12 mouse cellular contexts compared by ENCODE assay signal in the genomic region with DNA sequence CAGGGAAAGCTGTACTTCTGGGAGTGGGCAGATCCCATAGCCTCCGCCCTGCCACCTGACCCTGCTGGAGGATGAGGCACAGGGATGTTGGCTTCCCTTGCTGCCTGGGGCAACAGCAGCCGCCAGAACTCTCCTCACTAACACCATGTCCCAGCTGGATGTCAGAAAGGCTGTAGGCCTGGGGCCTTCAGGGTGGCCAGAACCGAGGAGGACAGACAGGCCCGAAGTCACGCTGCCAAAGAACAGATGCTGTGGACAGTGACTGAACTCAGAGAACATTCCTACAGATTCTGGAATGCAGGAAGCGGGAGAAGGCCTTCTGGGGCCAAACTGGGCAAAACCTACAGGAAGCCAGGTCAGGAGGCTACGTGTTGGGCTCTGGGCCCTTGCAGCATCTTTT. TPM values are rescaled to one million over a fixed set of nuclear protein-coding genes. Genes with fewer than 3 reads are reported as not detected.
A peak's percentile ranks its signal among the peaks of the same experiment; 100 is the strongest.
DNase-seq lines count a peak whose midpoint lies in the region; ATAC-seq and TF ChIP-seq lines count a peak whose summit lies in the region.
"Had no signal": no experiment of that assay in that cellular context is flagged by ENCODE, and none has a peak within 500 bp of the region (broad histone marks: within the 10 kb centered on the region; RNA-seq: fewer than 3 reads in every experiment).

No protein-coding gene starts in this region.

- H3K9ac ChIP-seq in heart, embryonic 11.5 days (ENCODE audit: low read depth, low read length): no peak overlapping the region
- H3K9ac ChIP-seq in lung, postnatal 0 days (replicated peaks; ENCODE audit: low read depth): no peak overlapping the region
- H3K9ac ChIP-seq: liver, embryonic 14.5 days had no signal

- H3K4me3 ChIP-seq in heart, embryonic 11.5 days (ENCODE audit: low read depth, low read length): no peak overlapping the region
- no peak overlapping the region for H3K4me3 ChIP-seq in lung, postnatal 0 days (ENCODE audit: low read depth, low read length)
- H3K4me3 ChIP-seq: erythroblast, embryonic 14.5 days had no signal

- DNase-seq in heart, postnatal 10 days: peak; percentile 52 to 55
- DNase-seq in 3T3-L1 (ENCODE audit: low read depth, low spot score) (peak; percentile 80), Patski (ENCODE audit: low read depth, low spot score) (no peak)
- DNase-seq in lung, postnatal 0 days (ENCODE audit: low spot score): peak; percentile 86
- DNase-seq in thymus, postnatal 25 days: no peak
- DNase-seq in right cerebral cortex, adult 2 months (ENCODE audit: low spot score in 2 of 2): no peak
- DNase-seq: adrenal gland, postnatal 25 days; right cerebral cortex, postnatal 4 days had no signal

- no peaks in the 10 kb centered on the region for H3K9me3 ChIP-seq in heart, embryonic 11.5 days (replicated peaks; ENCODE audit: control insufficient read depth, low read length)
- no peaks in the 10 kb centered on the region for H3K9me3 ChIP-seq in lung, postnatal 0 days (ENCODE audit: low read length)

- TF ChIP-seq CTCF in Patski (IDR thresholded peaks at IDR 0.05): no peak
- no peak for TF ChIP-seq CTCF in lung, postnatal 0 days (IDR thresholded peaks at IDR 0.05)

- H3K27ac ChIP-seq in heart, embryonic 11.5 days (ENCODE audit: low read depth, low read length): no peak overlapping the region
- H3K27ac ChIP-seq in lung, postnatal 0 days (ENCODE audit: low read length): peak overlapping the region; percentile 47; the same call in 1 of the 2 replicates
- H3K27ac ChIP-seq: hindbrain, postnatal 0 days; liver, embryonic 14.5 days had no signal

- no peak for ATAC-seq in heart, embryonic 11.5 days (replicated peaks; ENCODE audit: insufficient number of reproducible peaks, low FRiP score, low TSS enrichment)
- ATAC-seq in Patski: peak; percentile 35
- ATAC-seq in lung, postnatal 0 days: peak; percentile 73
- ATAC-seq: hindbrain, postnatal 0 days had no signal

- no peak overlapping the region for H3K4me2 ChIP-seq in heart, embryonic 11.5 days
- H3K4me2 ChIP-seq in lung, postnatal 0 days (replicated peaks; ENCODE audit: low read depth, low read length): no peak overlapping the region

- intact Hi-C loops in heart, postnatal 10 days (cut with DNase I): no loop called here

- no peak for TF ChIP-seq EP300 in lung, postnatal 0 days (IDR thresholded peaks at IDR 0.05)

- WGBS in heart, embryonic 11.5 days (ENCODE audit: insufficient replicate concordance): 54% methylated on average over 7 of the region's 7 CpGs
- WGBS in lung, postnatal 0 days: 51% methylated on average over 7 of the region's 7 CpGs

- in situ Hi-C loops in Patski (cut with MboI; ENCODE audit: low pct_unique_long_range_greater_than_20kb): no loop called here

- peaks cover 16% of the 10 kb centered on the region for H3K4me1 ChIP-seq in heart, embryonic 11.5 days (ENCODE audit: control insufficient read depth, insufficient read depth, low read length)
- H3K4me1 ChIP-seq in lung, postnatal 0 days (ENCODE audit: insufficient read depth, low read depth, low read length): peaks cover 10% of the 10 kb centered on the region

- H3K36me3 ChIP-seq in heart, embryonic 11.5 days (ENCODE audit: control insufficient read depth, insufficient read depth, low read length): no peaks in the 10 kb centered on the region
- H3K36me3 ChIP-seq in lung, postnatal 0 days (ENCODE audit: insufficient read depth, low read length): no peaks in the 10 kb centered on the region

- CTCF ChIA-PET in Patski (lab: Charles Lee): interaction anchor here (1.8 kb wide), 1 partner anchor 190 kb away, joined by 3 read pairs; no protein-coding TSS in a partner anchor

- POLR2A ChIA-PET in Patski (lab: Charles Lee): interaction anchor here (2.9 kb wide), 1 partner anchor 11 kb away, joined by 12 read pairs; a partner anchor contains a TSS

- no peaks in the 10 kb centered on the region; the same call in 1 of the 2 replicates for H3K27me3 ChIP-seq in heart, embryonic 11.5 days (ENCODE audit: control insufficient read depth, insufficient read depth, low read length)
- H3K27me3 ChIP-seq in Patski: no peaks in the 10 kb centered on the region
- H3K27me3 ChIP-seq in lung, postnatal 0 days (replicated peaks; ENCODE audit: insufficient read depth, low read length): no peaks in the 10 kb centered on the region

RNA-seq across cellular contexts. Expression of a gene that starts 11.2 kb away (rescaled TPM):
- total RNA-seq in heart, postnatal 10 days (2021): 10 to 100 TPM in 1 of 2 experiments, 1 to 10 TPM in 1; 7.6 to 10.4 TPM
- 4.2 and 4.4 TPM in 2 replicates for polyA plus RNA-seq in heart, embryonic 11.5 days (2014; fragmentation: Nextera tagmentation; extraction: Ambion mirVana)
- 88.8 TPM for polyA plus RNA-seq in Patski (2021)
- polyA plus RNA-seq in lung, postnatal 0 days (2015; fragmentation: Nextera tagmentation; extraction: Ambion mirVana): 6.5 and 6.9 TPM in 2 replicates
- polyA plus RNA-seq: erythroblast, embryonic 14.5 days had no signal

Comparison
In these comparisons a context has a peak if more than half of its experiments do, and no peak if none do; other contexts are left out.
1. DNase-seq: peak in heart, postnatal 10 days (2 of 2), 3T3-L1 (single experiment) and lung, postnatal 0 days (single experiment); none in Patski (single experiment), thymus, postnatal 25 days (single experiment) and right cerebral cortex, adult 2 months (0 of 2).
2. RNA of a gene that starts 11.2 kb away (polyA plus RNA-seq): 88.8 TPM in Patski (single experiment); 6.5 to 6.9 TPM in lung, postnatal 0 days and 4.2 to 4.4 TPM in heart, embryonic 11.5 days; every median in the first group is over 10 times any median in the second.